Mouse (Mus musculus) testis, adult 2 months (tissue): ENCODE measurements at regions not wholly inside any gene's neighbourhood (a gene's known extent, or its start where the extent isn't known, plus 50 kb on each side); places are given as distances from the start of the nearest gene placed in this dataset.

Experiments used
- CTCF ChIP-seq: fragments of 200-500 bp; IDR thresholded peaks from 2 replicates; pipeline ENCODE4 v1.5.1; 2012; ENCODE audit warnings: low read depth, mild to moderate bottlenecking, inconsistent platforms, low read length, moderate library complexity; ENCODE audit not compliant: control insufficient read depth, insufficient read depth, insufficient replicate concordance
- POLR2A ChIP-seq: fragments of 200-500 bp; IDR thresholded peaks from 2 replicates; pipeline ENCODE4 v1.6.1; 2012; ENCODE audit warnings: low read depth, mild to moderate bottlenecking, inconsistent platforms, low read length, moderate library complexity; ENCODE audit not compliant: control insufficient read depth

- TF ChIP-seq POLR2A (no peak), CTCF (no peak)
Observed at GRCm38 (mm10) chr15:7623026-7623425, 187.6 kb upstream of the Gdnf start.
